ENCODE assay signal across 8 mouse cellular contexts in genomic region chr2:52742256-52743158, GRCm38 (mm10). TPM values are rescaled to one million over a fixed set of nuclear protein-coding genes. Genes with fewer than 3 reads are reported as not detected.
A peak's percentile ranks its signal among the peaks of the same experiment; 100 is the strongest.
DNase-seq lines count a peak whose midpoint lies in the region; ATAC-seq and TF ChIP-seq lines count a peak whose summit lies in the region.

Stam2 (minus strand) TSS chr2:52742281.

- 7% methylated on average over 54 of the region's 54 CpGs for WGBS in forebrain, embryonic 15.5 days
- WGBS in neural tube, embryonic 14.5 days: 7% methylated on average over 54 of the region's 54 CpGs

- H3K36me3 ChIP-seq in G1E (replicated peaks): peaks cover 21% of the 10 kb centered on the region
- no peaks in the 10 kb centered on the region for H3K36me3 ChIP-seq in forebrain, embryonic 15.5 days
- H3K36me3 ChIP-seq in neural tube, embryonic 14.5 days (ENCODE audit: control insufficient read depth, insufficient read depth, low read length): no peaks in the 10 kb centered on the region

- H3K4me2 ChIP-seq in forebrain, embryonic 15.5 days (replicated peaks): peak within 1 kb of the TSS; percentile 47
- peak within 1 kb of the TSS; percentile 60 for H3K4me2 ChIP-seq in neural tube, embryonic 14.5 days (ENCODE audit: low read depth, low read length)

- H3K9ac ChIP-seq in forebrain, embryonic 15.5 days (replicated peaks): peak within 1 kb of the TSS; percentile 94
- H3K9ac ChIP-seq in neural tube, embryonic 14.5 days (replicated peaks; ENCODE audit: low read depth, low read length): peak within 1 kb of the TSS; percentile 95

- peak; percentile 87 for ATAC-seq in G1E (ENCODE audit: extremely low read depth, insufficient number of reproducible peaks, low FRiP score, poor library complexity, severe bottlenecking)
- ATAC-seq in forebrain, embryonic 15.5 days (replicated peaks): peak; percentile 97
- peak; percentile 95 for ATAC-seq in neural tube, embryonic 14.5 days (ENCODE audit: low read depth)

- no peak for TF ChIP-seq CTCF in G1E (IDR thresholded peaks at IDR 0.05; ENCODE audit: low read depth, low read length)

- H3K9me3 ChIP-seq in G1E (replicated peaks): no peaks in the 10 kb centered on the region
- no peaks in the 10 kb centered on the region for H3K9me3 ChIP-seq in forebrain, embryonic 15.5 days
- no peaks in the 10 kb centered on the region for H3K9me3 ChIP-seq in neural tube, embryonic 14.5 days (ENCODE audit: control insufficient read depth, low read length)

- peak; percentile 83 for DNase-seq in G1E (ENCODE audit: low spot score)
- DNase-seq in cerebellum, adult 11-12 months: peak; percentile 82
- DNase-seq in heart, postnatal 14 days: peak; percentile 90 to 91
- DNase-seq in layer of hippocampus, adult 18-20 months (ENCODE audit: low spot score in 2 of 2): peak; percentile 86 to 94
- DNase-seq in lung, adult 18-20 months: peak; percentile 90 to 91
- peak; percentile 94 for DNase-seq in testis, postnatal 10 days (ENCODE audit: low spot score)

- intact Hi-C loops in heart, postnatal 14 days (cut with DNase I): loop anchor here (10.0 kb wide), 1 partner anchor 452 kb away; the partner anchor contains the start of genes Arl6ip6 and Prpf40a

- peak within 1 kb of the TSS; percentile 91 for H3K4me3 ChIP-seq in G1E (ENCODE audit: low read depth, low read length)
- peak within 1 kb of the TSS; percentile 80 for H3K4me3 ChIP-seq in forebrain, embryonic 15.5 days
- H3K4me3 ChIP-seq in neural tube, embryonic 14.5 days (ENCODE audit: low read depth, low read length): peak within 1 kb of the TSS; percentile 82

- H3K4me1 ChIP-seq in G1E (ENCODE audit: insufficient read depth, low read depth, low read length): peaks cover 20% of the 10 kb centered on the region
- H3K4me1 ChIP-seq in forebrain, embryonic 15.5 days: peaks cover 8% of the 10 kb centered on the region
- 0 out of 2 replicates have a peak, but pooled peaks cover 7% of the 10 kb centered on the region for H3K4me1 ChIP-seq in neural tube, embryonic 14.5 days (ENCODE audit: control insufficient read depth, insufficient read depth, low read length)

- peak within 1 kb of the TSS; percentile 98 for H3K27ac ChIP-seq in forebrain, embryonic 15.5 days (replicated peaks)
- H3K27ac ChIP-seq in neural tube, embryonic 14.5 days (ENCODE audit: low read depth, low read length): peak within 1 kb of the TSS; percentile 97

- H3K27me3 ChIP-seq in G1E (ENCODE audit: insufficient read depth, low read length): no peaks in the 10 kb centered on the region
- H3K27me3 ChIP-seq in forebrain, embryonic 15.5 days: no peaks in the 10 kb centered on the region
- H3K27me3 ChIP-seq in neural tube, embryonic 14.5 days (ENCODE audit: control insufficient read depth, insufficient read depth, low read length): no peaks in the 10 kb centered on the region

RNA-seq across cellular contexts. Expression of gene Stam2, which starts in this region (rescaled TPM):
- total RNA-seq in G1E (2014; fragmentation: Nextera tagmentation): 23.0 and 28.9 TPM in 2 replicates
- total RNA-seq in G1E (2017): 20.0 and 25.8 TPM in 2 replicates
- 6.2 and 9.3 TPM in 2 replicates for polyA plus RNA-seq in G1E (2012)
- polyA plus RNA-seq in forebrain, embryonic 15.5 days (2015; fragmentation: Nextera tagmentation; extraction: Ambion mirVana): 45.6 and 46.5 TPM in 2 replicates
- total RNA-seq in heart, postnatal 14 days (2021): 10 to 100 TPM; 23.3 to 23.4 TPM
- 10 to 100 TPM; 22.2 to 23.2 TPM for total RNA-seq in layer of hippocampus, adult 18-20 months (2021)
- polyA plus RNA-seq in neural tube, embryonic 14.5 days (2014; fragmentation: Nextera tagmentation; extraction: Ambion mirVana): 43.5 and 44.9 TPM in 2 replicates

Comparison
In these comparisons a context has a peak if more than half of its experiments do, and no peak if none do; other contexts are left out.
1. Peak in every context shown above with its lines: DNase-seq, ATAC-seq, H3K4me3 ChIP-seq and H3K27ac ChIP-seq.